Mouse (Mus musculus) heart, embryonic 14.5 days (tissue): ENCODE results near the gene Pdzrn4. TPM values are rescaled to one million over a fixed set of nuclear protein-coding genes. Genes with fewer than 3 reads are reported as not detected.

Experiments used
- ATAC-seq: fragments of 200-750 bp; cut with Nextera tagmentation; 2 replicates; pipeline ENCODE4 v1.8.0; 2017; ENCODE audit warnings: low read depth, moderate TSS enrichment; ENCODE audit not compliant: insufficient number of reproducible peaks, insufficient read depth, low FRiP score
- H3K27ac ChIP-seq, 2 experiments: fragments of 200-500 bp in 1 of 2; fragments of 300-500 bp in 1 of 2; sonication (generic) in 1 of 2; replicated peaks in 1 of 2; 2 replicates each; pipeline ENCODE4 v1.5.1; 2012 to 2014; ENCODE audit warnings: low read depth in 2 of 2, low read length in 2 of 2, control low read depth in 1 of 2, mild to moderate bottlenecking in 1 of 2, mixed read lengths in 1 of 2; ENCODE audit not compliant: control insufficient read depth in 1 of 2, insufficient read depth in 1 of 2
- H3K27me3 ChIP-seq: fragments of 300-500 bp; sonication (generic); 2 replicates; pipeline ENCODE4 v1.6.1; 2014; ENCODE audit warnings: mild to moderate bottlenecking, low read length, control low read depth; ENCODE audit not compliant: control insufficient read depth, insufficient read depth
- H3K36me3 ChIP-seq: fragments of 300-500 bp; sonication (generic); 2 replicates; pipeline ENCODE4 v1.6.1; 2014; ENCODE audit warnings: mild to moderate bottlenecking, control low read depth, low read length, mixed read lengths; ENCODE audit not compliant: control insufficient read depth, insufficient read depth
- H3K4me1 ChIP-seq, 2 experiments: fragments of 200-500 bp in 1 of 2; fragments of 300-500 bp in 1 of 2; sonication (generic) in 1 of 2; 2 replicates each; pipeline ENCODE4 v1.6.1; 2012 to 2014; ENCODE audit warnings: low read length in 2 of 2, control low read depth in 1 of 2, mixed read lengths in 1 of 2; ENCODE audit not compliant: control insufficient read depth in 2 of 2, insufficient read depth in 2 of 2
- H3K4me2 ChIP-seq: fragments of 300-500 bp; sonication (generic); 2 replicates; pipeline ENCODE4 v1.6.1; 2014; ENCODE audit warnings: mild to moderate bottlenecking, low read length
- H3K4me3 ChIP-seq, 2 experiments: fragments of 200-500 bp in 1 of 2; fragments of 300-500 bp in 1 of 2; sonication (generic) in 1 of 2; 2 replicates each; pipeline ENCODE4 v1.5.1; 2012 to 2014; ENCODE audit warnings: low read length in 2 of 2, mild to moderate bottlenecking in 2 of 2, control low read depth in 1 of 2, low read depth in 1 of 2, moderate library complexity in 1 of 2; ENCODE audit not compliant: control insufficient read depth in 1 of 2, insufficient read depth in 1 of 2
- H3K9ac ChIP-seq: fragments of 300-500 bp; sonication (generic); 2 replicates; pipeline ENCODE4 v1.6.1; 2014; ENCODE audit warnings: mild to moderate bottlenecking, low read length
- H3K9me3 ChIP-seq: fragments of 300-500 bp; sonication (generic); 2 replicates; pipeline ENCODE4 v1.6.1; 2016; ENCODE audit warnings: low read length, control low read depth; ENCODE audit not compliant: control insufficient read depth
- WGBS: fragments of 180-500 bp; shearing (Covaris S2); extraction: QIAGEN DNeasy Blood & Tissue Kit; methylation state at CpG from one replicate; pipeline ENCODE4 v1.1.7; 2014; 5-methylcytosine and 5-hydroxymethylcytosine counted together
- polyA plus RNA-seq: library from polyadenylated mRNA; unstranded; fragments of >200 nt; fragmentation: Nextera tagmentation; extraction: Ambion mirVana; gene quantifications from 2 replicates; pipeline ENCODE4 v1.2.1, GENCODE M21; 2014

Gene Pdzrn4
- polyA plus RNA-seq, 1 experiment from 2014 or later, result 1.00 TPM

DNA sequence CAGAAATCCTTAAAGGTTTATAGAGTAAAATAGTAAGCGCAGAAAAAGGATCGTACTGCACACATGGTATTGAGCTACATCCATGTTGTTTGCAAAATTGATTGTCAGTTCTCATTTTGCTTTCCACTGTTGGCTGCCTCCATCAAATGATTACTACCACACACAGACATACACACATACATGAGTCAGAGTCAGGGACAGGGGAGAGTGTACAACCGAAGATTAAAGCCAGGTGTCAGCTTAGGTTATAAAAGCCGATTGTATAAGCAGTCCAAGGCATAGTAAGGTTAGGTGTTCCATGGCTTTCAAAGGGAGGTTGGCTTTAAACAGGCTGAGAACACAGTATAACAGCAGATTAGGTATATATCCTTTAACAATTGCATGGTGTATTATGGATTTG, 343.2 kb downstream of the Pdzrn4 start:
- ATAC-seq, result no peak
- WGBS, result 92% methylated on average over 4 of the region's 4 CpGs
- H3K27me3 ChIP-seq, result no peaks in the 10 kb centered on the region

DNA sequence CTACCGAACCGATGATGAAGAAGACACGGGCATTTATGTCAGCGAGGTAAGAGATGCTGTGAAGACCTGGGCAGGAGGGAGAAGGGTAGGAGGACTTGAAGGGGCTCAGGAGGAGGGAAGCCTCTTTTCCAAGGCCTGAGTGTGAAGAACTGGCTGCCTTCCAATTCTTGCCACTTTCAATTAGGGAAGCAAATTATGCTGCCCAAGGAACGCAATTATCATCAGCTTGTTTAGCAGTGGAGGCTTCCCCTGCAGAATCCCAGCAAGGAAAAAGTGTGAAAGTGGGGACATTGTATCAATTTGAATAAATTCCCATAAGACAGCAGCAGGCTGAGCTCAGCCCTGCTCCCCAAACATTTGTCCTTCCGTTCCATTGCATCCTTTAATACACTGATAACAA, 346.9 kb downstream of the Pdzrn4 start:
- Histone ChIP-seq H3K27ac (no peak overlapping the region), H3K4me1 (no peaks in the 10 kb centered on the region), H3K9ac (no peak overlapping the region), H3K4me2 (no peak overlapping the region), H3K9me3 (no peaks in the 10 kb centered on the region), H3K4me3 (no peak overlapping the region), H3K27me3 (no peaks in the 10 kb centered on the region), H3K36me3 (no peaks in the 10 kb centered on the region)
- WGBS, result 72% methylated on average over 6 of the region's 6 CpGs
- no peak for ATAC-seq

More for the DNA sequence above, 343.2 kb downstream of the Pdzrn4 start:
- no peak overlapping the region for H3K9ac ChIP-seq
- H3K4me2 ChIP-seq, result no peak overlapping the region
- no peak overlapping the region for H3K27ac ChIP-seq
- no peaks in the 10 kb centered on the region for H3K36me3 ChIP-seq
- no peaks in the 10 kb centered on the region for H3K4me1 ChIP-seq
- no peaks in the 10 kb centered on the region for H3K9me3 ChIP-seq
- no peak overlapping the region for H3K4me3 ChIP-seq

DNA sequence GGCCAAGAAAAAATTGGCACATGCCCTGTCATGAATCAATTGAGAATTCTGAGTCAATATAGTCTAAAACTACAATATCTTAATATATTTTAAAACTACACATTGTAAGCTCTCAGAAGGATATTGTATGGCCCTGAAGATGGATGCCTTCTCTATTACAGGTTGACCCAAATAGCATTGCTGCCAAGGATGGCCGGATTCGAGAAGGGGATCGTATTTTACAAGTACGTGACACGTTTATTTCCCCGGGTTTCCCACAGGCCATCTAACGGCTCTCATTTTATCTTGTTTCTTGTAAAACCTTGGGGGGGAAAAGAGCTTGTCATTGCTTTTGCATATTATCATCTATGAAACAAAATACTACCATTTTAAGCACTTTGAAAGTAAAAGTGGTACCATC, 349.4 kb downstream of the Pdzrn4 start:
- H3K9me3 ChIP-seq, result no peaks in the 10 kb centered on the region
- H3K27ac ChIP-seq, result no peak overlapping the region
- H3K27me3 ChIP-seq, result no peaks in the 10 kb centered on the region
- no peak overlapping the region for H3K4me3 ChIP-seq
- no peak for ATAC-seq
- H3K4me1 ChIP-seq, result no peaks in the 10 kb centered on the region
- H3K36me3 ChIP-seq, result no peaks in the 10 kb centered on the region
- H3K9ac ChIP-seq, result no peak overlapping the region
- no peak overlapping the region for H3K4me2 ChIP-seq
- WGBS, result 87% methylated on average over 7 of the region's 7 CpGs

DNA sequence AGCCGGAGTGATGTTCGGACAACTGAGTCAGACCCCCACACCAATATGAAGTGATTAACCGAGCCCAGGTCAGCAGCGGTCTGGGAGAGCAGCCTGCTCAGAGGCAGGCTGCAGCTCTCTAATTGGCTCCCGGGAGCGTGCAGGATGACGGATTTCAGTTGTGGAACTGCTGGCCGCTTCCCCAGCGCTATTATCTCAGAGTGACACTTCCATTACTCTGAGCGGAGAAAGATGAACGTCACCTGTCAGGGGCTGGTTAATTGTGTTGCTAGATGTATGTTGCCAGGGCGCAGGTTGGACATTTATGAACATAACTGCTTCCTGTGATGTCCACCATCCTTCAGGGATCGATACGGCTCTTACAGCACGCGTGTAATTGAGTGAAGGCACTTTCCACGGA, 355.5 kb downstream of the Pdzrn4 start:
- Histone ChIP-seq H3K4me2 (no peak overlapping the region), H3K4me3 (no peak overlapping the region), H3K27me3 (no peaks in the 10 kb centered on the region), H3K9ac (no peak overlapping the region), H3K4me1 (no peaks in the 10 kb centered on the region), H3K36me3 (no peaks in the 10 kb centered on the region), H3K27ac (no peak overlapping the region), H3K9me3 (no peaks in the 10 kb centered on the region)
- WGBS, result 77% methylated on average over 17 of the region's 17 CpGs
- ATAC-seq, result no peak

DNA sequence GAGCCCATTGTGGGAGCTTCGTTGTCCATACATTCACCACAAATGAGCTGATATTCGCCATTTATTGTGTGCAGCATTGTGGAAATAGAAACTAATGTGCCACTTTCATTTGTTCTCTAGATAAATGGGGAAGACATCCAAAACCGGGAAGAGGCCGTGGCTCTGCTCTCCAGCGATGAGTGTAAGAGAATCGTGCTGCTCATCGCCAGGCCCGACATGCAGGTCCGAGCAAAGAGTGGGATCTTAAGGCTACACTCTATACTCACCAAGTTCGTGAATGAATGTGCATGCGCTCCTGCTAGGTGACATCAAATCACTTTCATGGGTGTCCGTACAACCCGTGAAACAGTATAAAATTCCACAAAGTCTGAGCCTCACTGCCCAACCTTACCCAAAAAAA, 355.9 kb downstream of the Pdzrn4 start:
- no peak for ATAC-seq
- H3K4me2 ChIP-seq, result no peak overlapping the region
- 92% methylated on average over 13 of the region's 13 CpGs for WGBS

DNA sequence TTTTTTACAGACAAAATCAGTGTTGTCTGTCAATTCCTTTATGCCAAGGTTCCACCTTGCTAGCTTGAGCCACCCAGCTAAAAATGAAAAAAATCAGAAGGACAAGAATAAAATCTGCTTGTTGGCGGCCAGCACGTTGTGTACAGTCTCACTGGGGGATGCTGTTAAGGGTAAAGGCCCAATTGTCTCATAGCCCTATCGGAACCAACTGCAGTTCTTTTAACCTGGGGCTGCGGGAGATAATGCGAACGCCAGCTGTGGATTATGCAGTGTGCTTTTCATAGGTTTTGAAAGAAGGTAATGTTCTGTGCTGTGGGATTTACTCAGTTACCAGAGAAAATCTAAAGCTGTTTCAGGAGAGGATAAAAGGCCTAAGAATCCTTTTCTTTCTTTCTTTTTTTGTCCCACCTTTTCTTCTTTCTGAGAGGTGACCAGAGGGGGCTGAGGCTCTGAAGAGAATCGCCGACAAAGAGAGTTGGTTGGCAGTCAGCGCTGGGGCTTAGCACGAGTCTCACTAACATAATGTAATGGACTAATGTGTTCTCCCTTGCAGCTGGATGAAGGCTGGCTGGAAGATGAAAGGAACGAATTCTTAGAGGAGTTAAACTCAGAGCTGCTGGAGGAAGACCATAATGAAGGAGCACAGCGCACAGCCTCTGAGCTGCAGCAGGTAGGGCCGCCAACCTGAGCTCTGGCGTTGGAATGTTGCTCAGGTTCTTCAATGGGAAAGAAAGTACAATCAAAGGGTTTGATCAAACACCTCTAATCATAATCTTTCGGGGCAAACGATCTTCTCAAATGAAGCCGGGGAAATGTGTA, 360.6 kb downstream of the Pdzrn4 start:
- Histone ChIP-seq H3K27me3 (no peaks in the 10 kb centered on the region), H3K4me2 (no peak overlapping the region), H3K36me3 (no peaks in the 10 kb centered on the region), H3K9ac (no peak overlapping the region), H3K4me3 (no peak overlapping the region), H3K27ac (no peak overlapping the region), H3K4me1 (no peaks in the 10 kb centered on the region), H3K9me3 (no peaks in the 10 kb centered on the region)
- WGBS, result 76% methylated on average over 17 of the region's 17 CpGs
- no peak for ATAC-seq

More for the DNA sequence above, 355.9 kb downstream of the Pdzrn4 start:
- no peak overlapping the region for H3K27ac ChIP-seq
- H3K4me1 ChIP-seq, result no peaks in the 10 kb centered on the region
- no peaks in the 10 kb centered on the region for H3K9me3 ChIP-seq
- H3K4me3 ChIP-seq, result no peak overlapping the region
- no peaks in the 10 kb centered on the region for H3K36me3 ChIP-seq
- H3K27me3 ChIP-seq, result no peaks in the 10 kb centered on the region
- H3K9ac ChIP-seq, result no peak overlapping the region

DNA sequence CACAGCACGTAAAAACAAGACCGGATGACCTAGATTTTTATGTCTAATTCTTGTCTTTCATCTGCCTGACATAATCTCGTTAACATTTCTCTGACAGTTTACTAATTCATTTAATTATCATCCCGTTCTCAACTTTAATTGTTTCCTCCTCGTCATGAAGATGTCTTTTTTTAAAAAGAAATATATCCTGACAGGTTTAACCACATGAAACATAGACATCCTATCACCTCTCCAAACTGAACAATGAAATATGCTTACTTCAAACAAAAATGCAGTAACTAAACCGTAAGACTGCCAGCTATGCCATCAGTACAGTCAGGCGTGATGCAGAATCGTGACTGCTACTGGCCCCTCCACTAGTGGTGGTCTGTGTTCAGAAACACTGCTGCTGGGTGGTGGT, 362.3 kb downstream of the Pdzrn4 start:
- H3K27ac ChIP-seq, result no peak overlapping the region
- 76% methylated on average over 8 of the region's 8 CpGs for WGBS

DNA sequence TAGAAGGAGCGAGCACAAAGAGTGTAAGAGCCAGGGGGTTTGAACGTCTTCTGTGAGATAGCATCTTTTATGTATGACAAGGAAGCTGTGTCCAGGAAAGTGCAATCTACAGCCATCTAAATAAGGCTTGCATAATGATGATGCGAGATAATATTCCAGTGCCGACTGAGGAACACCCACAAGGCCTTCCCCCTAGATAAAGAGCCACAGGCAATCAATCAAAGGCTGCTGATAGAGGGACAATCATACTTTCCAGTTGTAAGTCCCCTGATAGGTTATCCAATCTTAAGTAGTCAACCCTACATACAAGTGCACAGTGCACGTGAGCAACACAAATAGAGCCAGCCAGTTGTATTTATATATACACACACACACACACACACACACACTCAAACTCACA, 366.6 kb downstream of the Pdzrn4 start:
- H3K27ac ChIP-seq, result no peak overlapping the region
- H3K36me3 ChIP-seq, result no peaks in the 10 kb centered on the region
- no peaks in the 10 kb centered on the region for H3K9me3 ChIP-seq
- H3K4me3 ChIP-seq, result no peak overlapping the region
- no peaks in the 10 kb centered on the region for H3K27me3 ChIP-seq
- no peak overlapping the region for H3K9ac ChIP-seq
- ATAC-seq, result no peak
- 59% methylated on average over 5 of the region's 5 CpGs for WGBS
- H3K4me1 ChIP-seq, result no peaks in the 10 kb centered on the region
- no peak overlapping the region for H3K4me2 ChIP-seq

More for the DNA sequence above, 362.3 kb downstream of the Pdzrn4 start:
- no peak for ATAC-seq
- no peak overlapping the region for H3K9ac ChIP-seq
- H3K9me3 ChIP-seq, result no peaks in the 10 kb centered on the region
- no peaks in the 10 kb centered on the region for H3K27me3 ChIP-seq
- no peak overlapping the region for H3K4me3 ChIP-seq
- no peak overlapping the region for H3K4me2 ChIP-seq
- H3K4me1 ChIP-seq, result no peaks in the 10 kb centered on the region
- H3K36me3 ChIP-seq, result no peaks in the 10 kb centered on the region
